Mouse (Mus musculus) skeletal muscle tissue, postnatal 0 days (tissue): Measurements from ENCODE around the gene Nudcd3. TPM values are rescaled to one million over a fixed set of nuclear protein-coding genes. Genes with fewer than 3 reads are reported as not detected.

Experiments used
- polyA plus RNA-seq: library from polyadenylated mRNA; unstranded; fragments of >200 nt; fragmentation: Nextera tagmentation; extraction: Ambion mirVana; gene quantifications from 2 replicates; pipeline ENCODE4 v1.2.1, GENCODE M21; 2015

Nudcd3 gene
- 27.7 and 30.1 TPM in 2 replicates for polyA plus RNA-seq

DNA sequence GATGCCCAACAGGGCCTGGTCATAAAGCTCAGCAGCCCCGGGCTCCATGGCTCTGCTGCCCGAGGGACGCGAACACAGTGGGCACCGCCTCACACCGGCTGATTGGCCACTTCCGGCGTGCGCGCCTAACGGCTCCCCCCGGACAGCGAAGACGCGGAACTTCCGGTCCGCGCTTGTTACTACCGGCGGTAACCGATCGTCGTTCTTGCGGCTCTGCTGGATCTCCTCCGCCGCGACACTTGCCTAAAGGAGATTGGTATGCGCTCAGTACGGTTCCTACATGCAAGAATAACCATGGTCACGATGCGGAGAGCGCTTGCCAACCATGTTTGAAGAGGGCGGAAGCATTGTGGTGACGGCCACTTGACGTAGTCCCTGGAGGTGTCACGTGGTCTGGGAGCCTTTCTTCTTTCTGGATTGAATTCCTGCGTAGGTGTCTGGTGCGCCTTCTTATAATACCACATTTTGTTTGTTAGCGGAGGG is at the start of gene Nudcd3:
Nudcd3 (minus strand) TSS at position 329 of the 483 bp plus-strand sequence.

DNA sequence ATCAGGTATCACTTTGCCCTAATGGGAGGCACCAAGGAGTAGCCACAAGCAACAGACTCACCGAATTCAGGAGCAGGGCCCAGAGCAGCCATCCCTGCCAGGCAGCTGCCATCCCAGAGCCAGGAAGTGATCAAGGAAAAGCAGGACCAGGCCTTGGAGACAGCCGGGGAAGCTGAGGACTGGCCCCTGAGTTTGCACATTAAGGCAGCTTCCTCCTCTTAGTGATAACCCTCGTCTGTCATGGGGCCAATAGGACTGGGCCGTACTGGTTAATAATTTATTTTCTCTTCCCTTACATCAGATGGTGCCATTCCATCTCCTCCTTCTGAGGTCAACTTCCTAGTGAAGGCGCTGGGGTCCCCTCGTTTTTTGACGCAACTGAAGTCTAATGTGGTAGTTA is 29.8 kb upstream of the Nudcd3 start, which contains the start of gene Npc1l1:
Npc1l1 (minus strand) TSS at position 132 of the 400 bp plus-strand sequence.

GRCm38 (mm10) chr11:6199410-6200086 is 667 bp downstream of the Nudcd3 start, which contains the start of gene A730071L15Rik:
Gene A730071L15Rik (plus strand): TSS chr11:6200029.

GRCm38 (mm10) chr11:6066176-6066575 is 134.0 kb downstream of the Nudcd3 start, which contains the start of gene Camk2b:
Gene Camk2b (minus strand): TSS chr11:6066362.

Other genes starting within 250 kb of the Nudcd3 start
- 21.4 and 26.2 TPM in 2 replicates for gene Ykt6, start 244.7 kb downstream of the Nudcd3 start, polyA plus RNA-seq
- gene Camk2b, start 134.1 kb downstream of the Nudcd3 start, polyA plus RNA-seq: 86.4 and 93.6 TPM in 2 replicates
- gene A730071L15Rik, start 386 bp downstream of the Nudcd3 start, polyA plus RNA-seq: 0.13 and 0.32 TPM in 2 replicates
- gene Npc1l1, start 29.7 kb upstream of the Nudcd3 start, polyA plus RNA-seq: 0.07 TPM in 1 of 2 replicates, not detected in the other
- 46.7 and 50.0 TPM in 2 replicates for gene Ddx56, start 67.4 kb upstream of the Nudcd3 start, polyA plus RNA-seq
- 98.0 and 103 TPM in 2 replicates for gene Tmed4, start 74.5 kb upstream of the Nudcd3 start, polyA plus RNA-seq
- 142 and 144 TPM in 2 replicates for gene Ogdh, start 91.2 kb upstream of the Nudcd3 start, polyA plus RNA-seq
- 4.9 and 5.0 TPM in 2 replicates for gene Zmiz2, start 188.7 kb upstream of the Nudcd3 start, polyA plus RNA-seq
- 2,482 and 2,823 TPM in 2 replicates for gene Ppia, start 215.0 kb upstream of the Nudcd3 start, polyA plus RNA-seq
- gene H2afv, start 244.0 kb upstream of the Nudcd3 start, polyA plus RNA-seq: 176 and 188 TPM in 2 replicates